Mouse (Mus musculus) hindbrain, embryonic 11.5 days (tissue): ENCODE results near the gene Zfp61. TPM values are rescaled to one million over a fixed set of nuclear protein-coding genes. Genes with fewer than 3 reads are reported as not detected.
A peak's percentile ranks its signal among the peaks of the same experiment; 100 is the strongest.

Experiments used
- ATAC-seq: fragments of 200-750 bp; cut with Nextera tagmentation; 2 replicates; pipeline ENCODE4 v1.8.0; 2017; ENCODE audit warnings: mild to moderate bottlenecking, moderate TSS enrichment, moderate library complexity; ENCODE audit not compliant: low FRiP score
- DNase-seq: peaks from one replicate; pipeline ENCODE4 v3.0.0-alpha.2; 2015; ENCODE audit warnings: low spot score
- H3K27ac ChIP-seq: fragments of 300-500 bp; sonication (generic); 2 replicates; pipeline ENCODE4 v1.5.1; 2014; ENCODE audit warnings: mild to moderate bottlenecking, low read depth, low read length
- H3K27me3 ChIP-seq: fragments of 300-500 bp; sonication (generic); 2 replicates; pipeline ENCODE4 v1.6.1; 2014; ENCODE audit warnings: mild to moderate bottlenecking, low read length, moderate library complexity, mixed read lengths; ENCODE audit not compliant: control insufficient read depth, insufficient read depth
- H3K36me3 ChIP-seq: fragments of 300-500 bp; sonication (generic); 2 replicates; pipeline ENCODE4 v1.6.1; 2014; ENCODE audit warnings: mild to moderate bottlenecking, low read length, moderate library complexity, mixed read lengths; ENCODE audit not compliant: control insufficient read depth, insufficient read depth
- H3K4me1 ChIP-seq: fragments of 300-500 bp; sonication (generic); replicated peaks from 2 replicates; pipeline ENCODE4 v1.6.1; 2014; ENCODE audit warnings: low read length, mixed read lengths; ENCODE audit not compliant: control insufficient read depth, insufficient read depth
- H3K4me2 ChIP-seq: fragments of 300-500 bp; sonication (generic); replicated peaks from 2 replicates; pipeline ENCODE4 v1.6.1; 2014; ENCODE audit warnings: mild to moderate bottlenecking, low read depth, low read length
- H3K4me3 ChIP-seq: fragments of 300-500 bp; sonication (generic); 2 replicates; pipeline ENCODE4 v1.5.1; 2014; ENCODE audit warnings: low read depth, low read length
- H3K9ac ChIP-seq: fragments of 300-500 bp; sonication (generic); 2 replicates; pipeline ENCODE4 v1.6.1; 2014; ENCODE audit warnings: low read depth, low read length
- H3K9me3 ChIP-seq: fragments of 300-500 bp; sonication (generic); 2 replicates; pipeline ENCODE4 v1.6.1; 2016; ENCODE audit warnings: low read length; ENCODE audit not compliant: control insufficient read depth
- WGBS: fragments of 180-500 bp; shearing (Covaris S2); extraction: QIAGEN DNeasy Blood & Tissue Kit; methylation state at CpG from one replicate; pipeline ENCODE4 v1.1.7; 2014; 5-methylcytosine and 5-hydroxymethylcytosine counted together
- polyA plus RNA-seq: library from polyadenylated mRNA; unstranded; fragments of >200 nt; fragmentation: Nextera tagmentation; extraction: Ambion mirVana; gene quantifications from 2 replicates; pipeline ENCODE4 v1.2.1, GENCODE M21; 2014

The Zfp61 gene
- polyA plus RNA-seq, 1 experiment from 2014 or later, result 32.1 TPM

GRCm38 (mm10) chr7:24298973-24299708 is 1.9 kb downstream of the Zfp61 start:
- H3K4me3 ChIP-seq, result peak overlapping the region; percentile 79
- peak; percentile 88 for DNase-seq
- H3K4me2 ChIP-seq, result peak overlapping the region; percentile 79
- no peaks in the 10 kb centered on the region for H3K27me3 ChIP-seq
- no peaks in the 10 kb centered on the region for H3K9me3 ChIP-seq
- peaks cover 13% of the 10 kb centered on the region; the same call in 1 of the 2 replicates for H3K36me3 ChIP-seq
- H3K4me1 ChIP-seq, result 0 out of 2 replicates have a peak, but pooled peaks cover 2% of the 10 kb centered on the region
- ATAC-seq, result peak; percentile 91
- H3K9ac ChIP-seq, result peak overlapping the region; percentile 87
- H3K27ac ChIP-seq, result peak overlapping the region; percentile 91
- WGBS, result 0% methylated on average over 42 of the region's 47 CpGs

- peak; percentile 46 for ATAC-seq
- H3K36me3 ChIP-seq, result peaks cover 16% of the 10 kb centered on the region; the same call in 1 of the 2 replicates
- no peaks in the 10 kb centered on the region for H3K9me3 ChIP-seq
- H3K27ac ChIP-seq, result peak overlapping the region; percentile 91
- no peak for DNase-seq
- under 1% methylated on average over 12 of the region's 12 CpGs for WGBS
- no peaks in the 10 kb centered on the region for H3K27me3 ChIP-seq
- 0 out of 2 replicates have a peak, but pooled peaks cover 2% of the 10 kb centered on the region for H3K4me1 ChIP-seq
- H3K4me3 ChIP-seq, result peak overlapping the region; percentile 79
- peak overlapping the region; percentile 79 for H3K4me2 ChIP-seq
- peak overlapping the region; percentile 87 for H3K9ac ChIP-seq
Measured at GRCm38 (mm10) chr7:24298635-24298972, 2.4 kb downstream of the Zfp61 start.

DNA sequence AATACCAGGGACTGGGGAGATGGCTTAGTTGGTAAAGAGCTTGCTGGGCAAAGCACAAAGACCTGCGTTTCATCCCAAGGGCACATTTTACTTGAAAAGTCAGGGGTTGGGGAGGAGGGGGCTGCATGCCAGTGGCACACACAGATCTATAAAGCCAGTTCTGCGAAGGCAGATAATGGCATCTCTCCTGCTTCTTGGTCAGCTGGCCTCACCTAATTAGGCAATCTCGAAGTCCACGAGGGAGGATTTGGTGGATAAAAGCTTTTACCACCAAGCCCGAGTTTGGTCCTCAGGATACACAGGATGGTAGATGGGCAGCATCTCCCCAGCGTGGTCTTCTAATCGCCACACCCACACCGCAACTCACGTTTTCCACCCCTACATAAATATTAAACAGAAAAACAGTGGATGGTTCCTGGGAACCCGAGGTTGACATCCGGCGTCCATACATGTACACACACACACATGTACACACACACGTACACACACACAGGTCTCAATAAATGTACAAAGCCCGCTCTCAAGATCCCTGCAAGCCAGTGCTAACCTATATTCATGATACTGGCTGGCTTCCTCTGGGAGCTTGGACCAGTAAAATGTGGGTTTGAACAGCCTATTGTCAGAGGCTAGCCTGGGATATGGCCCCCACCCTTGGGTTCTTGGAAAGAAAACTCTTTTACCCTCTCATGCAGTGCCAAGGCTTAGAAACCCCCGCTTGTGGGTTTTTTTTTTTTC is 3.5 kb downstream of the Zfp61 start:
- Histone ChIP-seq H3K4me3 (no peak overlapping the region; the same call in 1 of the 2 replicates), H3K36me3 (peaks cover 12% of the 10 kb centered on the region)
- ATAC-seq, result no peak

GRCm38 (mm10) chr7:24296386-24296785 is 4.6 kb downstream of the Zfp61 start:
- H3K9ac ChIP-seq, result no peak overlapping the region
- no peak for DNase-seq
- no peaks in the 10 kb centered on the region for H3K27me3 ChIP-seq
- 93% methylated on average over 7 of the region's 7 CpGs for WGBS
- 0 out of 2 replicates have a peak, but pooled peaks cover 2% of the 10 kb centered on the region for H3K4me1 ChIP-seq
- ATAC-seq, result no peak
- H3K27ac ChIP-seq, result no peak overlapping the region
- no peaks in the 10 kb centered on the region for H3K9me3 ChIP-seq
- no peak overlapping the region for H3K4me3 ChIP-seq
- peaks cover 19% of the 10 kb centered on the region for H3K36me3 ChIP-seq
- H3K4me2 ChIP-seq, result no peak overlapping the region

More for the DNA sequence above, 3.5 kb downstream of the Zfp61 start:
- H3K27ac ChIP-seq, result no peak overlapping the region
- DNase-seq, result no peak
- H3K9me3 ChIP-seq, result no peaks in the 10 kb centered on the region
- 94% methylated on average over 15 of the region's 15 CpGs for WGBS
- H3K4me1 ChIP-seq, result 0 out of 2 replicates have a peak, but pooled peaks cover 2% of the 10 kb centered on the region
- H3K9ac ChIP-seq, result 0 out of 2 replicates have a peak overlapping the region, but pooled peaks have one; percentile 87
- no peaks in the 10 kb centered on the region for H3K27me3 ChIP-seq
- H3K4me2 ChIP-seq, result peak overlapping the region; percentile 79; the same call in 1 of the 2 replicates

GRCm38 (mm10) chr7:24295376-24295775 is 5.7 kb downstream of the Zfp61 start:
- H3K9me3 ChIP-seq, result no peaks in the 10 kb centered on the region
- no peaks in the 10 kb centered on the region for H3K27me3 ChIP-seq
- no peak overlapping the region for H3K9ac ChIP-seq
- H3K4me2 ChIP-seq, result no peak overlapping the region
- no peak overlapping the region for H3K4me3 ChIP-seq
- DNase-seq (no peak), ATAC-seq (no peak)
- 98% methylated on average over 7 of the region's 7 CpGs for WGBS
- 0 out of 2 replicates have a peak, but pooled peaks cover 2% of the 10 kb centered on the region for H3K4me1 ChIP-seq
- no peak overlapping the region for H3K27ac ChIP-seq
- peaks cover 23% of the 10 kb centered on the region for H3K36me3 ChIP-seq

- Histone ChIP-seq H3K4me2 (no peak overlapping the region), H3K36me3 (peaks cover 23% of the 10 kb centered on the region), H3K4me3 (no peak overlapping the region), H3K27me3 (no peaks in the 10 kb centered on the region), H3K4me1 (0 out of 2 replicates have a peak, but pooled peaks cover 2% of the 10 kb centered on the region), H3K9me3 (no peaks in the 10 kb centered on the region), H3K9ac (no peak overlapping the region), H3K27ac (no peak overlapping the region)
- ATAC-seq (no peak), DNase-seq (no peak)
- 96% methylated on average over 4 of the region's 4 CpGs for WGBS
Measured at GRCm38 (mm10) chr7:24294763-24295162, 6.3 kb downstream of the Zfp61 start.

- Histone ChIP-seq H3K9ac (no peak overlapping the region), H3K27me3 (no peaks in the 10 kb centered on the region), H3K4me1 (0 out of 2 replicates have a peak, but pooled peaks cover 2% of the 10 kb centered on the region), H3K4me3 (no peak overlapping the region), H3K4me2 (no peak overlapping the region), H3K36me3 (peaks cover 23% of the 10 kb centered on the region), H3K27ac (no peak overlapping the region), H3K9me3 (no peaks in the 10 kb centered on the region)
- 90% methylated on average over 12 of the region's 12 CpGs for WGBS
- ATAC-seq (no peak), DNase-seq (no peak)
Measured at GRCm38 (mm10) chr7:24293061-24293851, 7.8 kb downstream of the Zfp61 start.

- 92% methylated on average over 27 of the region's 27 CpGs for WGBS
- Histone ChIP-seq H3K36me3 (peaks cover 23% of the 10 kb centered on the region), H3K27me3 (no peaks in the 10 kb centered on the region), H3K4me3 (no peak overlapping the region), H3K4me2 (no peak overlapping the region), H3K9ac (no peak overlapping the region), H3K9me3 (no peaks in the 10 kb centered on the region), H3K27ac (no peak overlapping the region), H3K4me1 (no peaks in the 10 kb centered on the region)
- ATAC-seq (no peak), DNase-seq (no peak)
Measured at GRCm38 (mm10) chr7:24291387-24292090, 9.5 kb downstream of the Zfp61 start.
